Mouse (Mus musculus): ENCODE data around the gene Ndufb10. TPM values are rescaled to one million over a fixed set of nuclear protein-coding genes. Genes with fewer than 3 reads are reported as not detected.
A peak's percentile ranks its signal among the peaks of the same experiment; 100 is the strongest.
"Not testable (repeated sequence)": the region's sequence is repeated elsewhere in the genome, so short reads cannot be mapped to it uniquely, and the experiment has no call there.

Ndufb10 gene
- total RNA-seq, 2 experiments from 2014 or later = 220 to 246 TPM

- DNase-seq (ENCODE audit: low spot score in 2 of 2) = no peak
Measured at GRCm38 (mm10) chr17:24735446-24735845, 11.2 kb upstream of the Ndufb10 start.

DNA sequence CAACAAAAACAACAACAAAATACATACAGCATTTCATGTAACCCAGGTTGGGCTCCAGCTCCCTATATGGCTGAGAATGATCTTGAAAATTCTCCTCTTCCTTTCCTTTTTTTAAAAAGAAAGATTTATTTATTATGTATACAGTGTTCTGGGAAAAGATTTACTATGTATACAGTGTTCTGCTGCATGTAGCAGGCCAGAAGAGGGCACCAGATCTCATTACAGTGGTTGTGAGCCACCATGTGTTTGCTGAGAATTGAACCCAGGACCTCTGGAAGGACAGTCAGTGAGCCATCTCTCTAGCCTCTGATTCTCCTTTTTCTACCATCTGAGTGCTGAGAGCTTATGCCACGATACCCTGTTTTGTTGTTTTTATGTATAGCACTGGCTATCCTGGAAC is 10.2 kb upstream of the Ndufb10 start:
- no peak for DNase-seq (ENCODE audit: low spot score in 2 of 2)

GRCm38 (mm10) chr17:24733434-24734050 is 9.3 kb upstream of the Ndufb10 start:
- DNase-seq (ENCODE audit: low spot score in 2 of 2) = no peak

DNA sequence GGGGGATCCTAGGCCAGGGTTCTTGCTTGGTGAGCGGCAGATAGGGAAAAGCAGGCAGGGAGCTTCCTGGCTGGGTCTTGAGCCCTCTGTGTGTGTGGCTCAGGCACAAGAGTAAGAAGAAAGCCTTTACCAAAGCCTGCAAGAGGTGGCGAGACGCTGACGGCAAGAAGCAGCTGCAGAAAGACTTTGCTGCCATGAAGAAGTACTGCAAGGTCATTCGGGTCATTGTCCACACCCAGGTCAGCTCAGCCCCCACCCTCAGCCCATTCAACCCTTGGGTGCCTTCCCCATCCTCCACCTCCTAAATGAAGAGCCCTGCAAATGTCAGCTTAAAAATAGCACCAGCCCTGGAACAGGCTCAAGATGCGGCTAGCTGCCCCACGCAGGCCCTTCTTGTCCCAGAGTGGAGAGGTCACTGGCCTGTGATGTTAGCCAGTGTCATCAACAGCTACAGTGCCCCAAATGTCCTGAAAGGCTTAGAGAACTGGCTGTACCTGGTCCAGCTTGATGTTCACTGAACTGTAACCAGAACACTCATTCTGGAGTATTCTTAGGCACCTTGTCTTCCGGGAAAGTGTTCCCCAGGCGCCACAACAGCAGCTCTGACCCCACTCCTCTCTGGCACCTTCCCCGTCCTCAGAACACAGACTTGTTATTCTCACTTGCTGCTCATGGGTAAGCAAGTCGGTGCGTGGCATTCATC is 8.1 kb upstream of the Ndufb10 start:
- DNase-seq (ENCODE audit: low spot score in 2 of 2) = no peak

DNA sequence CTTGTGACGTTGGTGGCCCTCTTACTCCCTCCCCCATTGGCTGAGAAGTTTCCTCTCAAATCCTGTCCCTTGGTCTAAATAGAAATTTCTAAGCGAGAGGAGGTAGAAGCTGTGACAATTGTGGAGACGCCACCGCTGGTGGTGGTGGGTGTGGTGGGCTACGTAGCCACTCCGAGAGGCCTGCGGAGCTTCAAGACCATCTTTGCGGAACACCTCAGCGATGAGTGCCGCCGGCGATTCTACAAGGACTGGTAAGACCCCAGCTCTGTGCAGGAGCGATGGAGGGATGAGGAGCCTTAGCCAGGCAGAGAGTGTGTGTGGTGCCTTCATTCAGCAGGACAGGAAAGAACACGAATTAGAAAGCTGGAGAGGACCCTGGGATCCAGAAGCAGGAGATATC is 6.5 kb upstream of the Ndufb10 start:
- DNase-seq (ENCODE audit: low spot score in 2 of 2) = no peak

- DNase-seq (ENCODE audit: low spot score in 2 of 2) = no peak
Measured at GRCm38 (mm10) chr17:24729067-24729466, 4.8 kb upstream of the Ndufb10 start.

- no peak for DNase-seq (ENCODE audit: low spot score in 2 of 2)
Measured at GRCm38 (mm10) chr17:24728184-24728583, 3.9 kb upstream of the Ndufb10 start.

GRCm38 (mm10) chr17:24727618-24728017 is 3.3 kb upstream of the Ndufb10 start, which contains the start of gene Rpl3l:
Rpl3l (plus strand) TSS chr17:24727820.
- no peak for DNase-seq (ENCODE audit: low spot score in 2 of 2)

DNA sequence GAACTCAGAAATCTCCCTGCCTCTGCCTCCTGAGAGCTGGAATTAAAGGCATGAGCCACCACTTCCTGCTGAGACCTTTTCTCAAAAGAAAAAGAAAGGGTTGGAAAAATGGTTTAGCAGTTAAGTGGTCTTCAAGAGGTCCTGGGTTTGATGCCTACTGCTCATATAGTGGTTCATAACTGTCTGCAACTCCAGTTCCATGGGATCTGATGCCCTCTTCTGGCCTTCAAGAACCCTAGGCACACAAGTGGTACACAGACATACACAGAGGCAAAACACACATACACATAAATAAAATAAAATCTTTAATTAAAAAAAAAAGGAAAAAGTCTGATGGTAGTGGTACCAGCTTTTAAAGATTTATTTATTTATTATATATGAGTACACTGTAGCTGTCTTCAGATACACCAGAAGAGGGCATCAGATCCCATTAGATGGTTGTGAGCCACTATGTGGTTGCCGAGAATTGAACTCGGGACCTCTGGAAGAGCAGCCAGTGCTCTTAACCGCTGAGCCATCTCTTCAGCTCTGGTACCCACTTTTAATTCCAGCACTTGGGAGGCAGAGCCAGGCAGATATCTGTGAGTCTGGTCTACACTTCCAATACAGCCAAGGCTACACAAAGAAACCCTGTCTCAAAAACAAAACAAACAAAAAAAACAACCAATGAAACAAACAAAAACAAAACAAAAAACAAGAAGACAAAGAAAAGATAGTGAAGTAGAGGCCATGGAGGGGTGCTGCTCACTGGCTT is 1.5 kb upstream of the Ndufb10 start:
- DNase-seq (ENCODE audit: low spot score in 2 of 2) = no peak

GRCm38 (mm10) chr17:24723881-24724180 is 447 bp downstream of the Ndufb10 start:
- no peak for DNase-seq (ENCODE audit: low spot score in 2 of 2)

DNA sequence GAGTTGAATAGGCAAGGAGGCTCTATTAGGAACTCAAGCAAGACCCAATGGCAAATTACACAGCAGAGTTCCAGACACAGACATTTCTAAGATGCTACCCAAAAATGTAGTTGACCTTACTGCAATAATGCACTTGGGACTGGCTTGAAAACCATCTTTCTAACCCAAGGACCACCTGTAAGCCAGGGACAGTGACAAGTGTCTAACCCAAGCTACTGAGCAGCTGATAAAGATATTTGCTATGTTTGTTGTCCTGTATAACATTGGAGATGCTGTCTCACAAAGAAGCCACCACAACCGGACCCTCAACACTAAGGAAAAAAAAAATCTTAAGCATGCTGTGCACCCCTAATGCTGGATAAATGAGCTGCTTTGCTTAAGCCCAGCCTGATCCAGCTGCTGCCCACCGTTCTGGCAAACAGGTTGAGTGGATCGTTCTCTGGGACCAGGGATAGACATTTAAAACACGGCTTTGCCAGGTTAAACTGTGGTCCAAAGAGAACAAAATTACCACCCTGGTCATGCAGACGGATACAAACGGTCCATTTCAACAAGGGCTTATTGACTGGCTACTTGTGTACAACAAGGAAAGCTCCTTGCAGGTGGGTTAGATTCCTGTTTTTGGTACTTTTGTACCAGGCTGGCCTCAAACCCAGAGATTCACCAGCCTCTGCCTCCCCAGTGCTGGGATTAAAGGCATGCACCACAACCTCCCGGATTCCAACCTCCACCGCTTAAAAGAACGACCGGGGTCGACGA is 977 bp downstream of the Ndufb10 start:
- DNase-seq (ENCODE audit: low spot score in 2 of 2) = no peak

- DNase-seq (ENCODE audit: low spot score in 2 of 2) = no peak
Measured at GRCm38 (mm10) chr17:24722220-24722924, 1.9 kb downstream of the Ndufb10 start.

- DNase-seq (ENCODE audit: low spot score in 2 of 2) = not testable (repeated sequence)
Measured at GRCm38 (mm10) chr17:24721383-24721955, 2.8 kb downstream of the Ndufb10 start.

DNA sequence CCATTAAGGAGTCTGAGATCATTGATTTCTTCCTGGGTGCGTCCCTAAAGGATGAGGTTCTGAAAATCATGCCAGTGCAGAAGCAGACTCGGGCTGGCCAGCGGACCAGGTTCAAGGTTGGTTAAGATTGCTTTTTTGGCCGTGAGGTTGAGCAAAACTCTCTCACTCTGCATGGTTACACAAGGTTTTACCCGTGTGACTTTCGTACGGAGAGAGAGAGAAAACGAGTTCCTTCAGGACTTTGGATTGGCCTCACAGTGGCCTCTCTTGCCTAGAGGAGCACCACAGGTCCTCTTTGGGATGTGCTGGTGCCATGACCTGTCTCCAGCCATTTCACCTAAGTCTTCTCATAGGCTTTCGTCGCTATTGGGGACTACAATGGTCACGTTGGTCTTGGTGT is 3.7 kb downstream of the Ndufb10 start:
- not testable (repeated sequence) for DNase-seq (ENCODE audit: low spot score in 2 of 2)

GRCm38 (mm10) chr17:24719494-24720222 is 4.6 kb downstream of the Ndufb10 start:
- DNase-seq (ENCODE audit: low spot score in 2 of 2) = peak; percentile 98 to 99

DNA sequence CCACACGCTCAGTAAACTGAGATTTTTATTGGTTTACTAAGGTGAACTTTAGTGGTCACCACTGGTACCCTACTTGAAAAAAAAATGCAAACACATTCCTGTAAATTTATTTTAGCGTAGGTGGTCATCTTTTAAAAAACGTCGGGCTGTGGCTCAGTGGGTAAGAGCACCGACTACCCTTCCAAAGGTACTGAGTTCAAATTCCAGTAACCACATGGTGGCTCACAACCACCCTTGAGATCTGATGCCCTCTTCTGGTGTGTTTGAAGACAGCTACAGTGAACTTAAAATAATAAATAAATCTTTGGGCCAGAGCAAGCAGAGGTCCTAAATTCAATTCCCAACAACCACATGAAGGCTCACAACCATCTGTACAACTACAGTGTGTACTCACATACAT is 5.3 kb downstream of the Ndufb10 start:
- DNase-seq (ENCODE audit: low spot score in 2 of 2) = not testable (repeated sequence)

DNA sequence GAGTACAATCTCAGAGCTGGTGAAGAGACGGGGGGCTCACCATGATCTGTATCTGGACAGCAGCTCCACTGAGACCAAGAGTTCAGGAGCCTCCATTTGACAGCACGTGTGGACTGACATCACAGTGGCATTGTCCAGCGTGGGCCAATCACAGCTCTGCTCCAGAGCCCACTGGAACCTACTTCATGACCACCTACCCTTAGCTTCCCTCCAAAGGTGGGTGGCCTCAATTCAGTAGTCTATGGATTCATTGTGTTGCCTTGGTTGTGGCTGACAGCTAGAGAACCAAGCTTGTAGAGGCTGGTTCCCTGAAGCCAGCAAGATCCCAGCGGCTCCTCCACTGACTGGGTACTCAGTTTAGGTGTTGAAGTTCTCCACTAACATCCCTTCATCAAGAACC is 6.3 kb downstream of the Ndufb10 start, which contains the start of the genes Rnf151 and Rps2:
TSS of gene Rnf151 (minus strand) at position 121 of the 400 bp plus-strand sequence.
TSS of gene Rps2 (plus strand) at position 174 of the 400 bp plus-strand sequence.
- DNase-seq (ENCODE audit: low spot score in 2 of 2) = no peak

- no peak for DNase-seq (ENCODE audit: low spot score in 2 of 2)
Measured at GRCm38 (mm10) chr17:24716166-24716682, 8.1 kb downstream of the Ndufb10 start.

DNA sequence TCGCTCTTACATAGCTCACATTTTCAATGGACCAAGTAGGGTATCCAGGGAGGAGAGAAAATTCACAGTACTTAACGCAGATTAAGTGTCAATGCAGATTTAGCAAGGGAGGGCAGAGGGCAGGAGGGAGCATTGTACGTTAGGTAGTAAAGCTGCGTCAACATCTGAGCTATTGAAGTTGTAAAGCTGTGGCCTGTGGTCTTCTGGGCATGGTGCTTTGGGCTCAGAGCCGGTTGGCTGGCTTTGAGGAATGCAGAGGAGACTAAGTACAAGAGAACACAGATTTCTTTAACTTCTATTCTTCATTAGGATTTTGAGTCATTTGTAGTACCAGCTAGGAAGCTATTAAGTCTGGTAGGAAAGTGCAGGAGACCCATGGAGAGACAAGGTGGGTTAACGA is 8.7 kb downstream of the Ndufb10 start:
- no peak for DNase-seq (ENCODE audit: low spot score in 2 of 2)
